Mouse (Mus musculus) cortical plate, adult 2 months (tissue): ENCODE data around the gene Noc3l.

Source experiments
- CTCF ChIP-seq: fragments of 200-500 bp; IDR thresholded peaks from 2 replicates; pipeline ENCODE4 v1.5.1; 2011; ENCODE audit warnings: mild to moderate bottlenecking, control low read depth, low read length; ENCODE audit not compliant: insufficient read depth; ENCODE audit errors: extremely low read depth
- POLR2A ChIP-seq: fragments of 200-500 bp; IDR thresholded peaks from 2 replicates; pipeline ENCODE4 v1.6.1; 2011; ENCODE audit warnings: mild to moderate bottlenecking, low read length, control low read depth; ENCODE audit not compliant: insufficient read depth; ENCODE audit errors: extremely low read depth

DNA sequence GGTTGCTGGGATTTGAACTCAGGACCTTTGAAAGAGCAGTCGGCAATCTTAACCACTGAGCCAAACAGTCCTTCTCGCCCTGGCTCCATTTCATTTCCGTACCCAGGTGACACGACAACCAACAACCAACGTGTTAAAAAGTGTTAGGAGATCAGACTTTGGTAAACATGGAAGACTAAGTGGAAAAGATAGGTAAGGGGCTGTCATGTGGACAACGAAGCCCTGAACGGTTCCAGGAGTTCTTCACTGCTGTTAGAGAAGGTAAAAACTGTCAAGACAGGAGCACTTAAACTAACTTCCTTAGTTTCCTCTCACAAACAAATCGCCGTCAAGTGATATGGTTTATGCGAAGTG is 17.0 kb upstream of the Noc3l start:
- no peak for TF ChIP-seq POLR2A
- TF ChIP-seq CTCF = no peak
